Mouse (Mus musculus): ENCODE measurements at regions not wholly inside any gene's neighbourhood (a gene's known extent, or its start where the extent isn't known, plus 50 kb on each side); places are given as distances from the start of the nearest gene placed in this dataset.
A peak's percentile ranks its signal among the peaks of the same experiment; 100 is the strongest.

GRCm38 (mm10) chr12:107111908-107112770, 376.3 kb upstream of the 3110018I06Rik start:
- intact Hi-C loops (cut with DNase I): no loop called here
- peak; percentile 15 to 39 for DNase-seq (ENCODE audit: low spot score in 2 of 2)

- DNase-seq (ENCODE audit: low spot score in 2 of 2): no peak
- intact Hi-C loops (cut with DNase I): no loop called here
Observed at GRCm38 (mm10) chr12:107118364-107118763, 370.1 kb upstream of the 3110018I06Rik start.

- intact Hi-C loops (cut with DNase I): no loop called here
- no peak for DNase-seq (ENCODE audit: low spot score in 2 of 2)
Observed at GRCm38 (mm10) chr12:107119076-107119475, 369.4 kb upstream of the 3110018I06Rik start.

- DNase-seq (ENCODE audit: low spot score in 2 of 2): no peak
- intact Hi-C loops (cut with DNase I): no loop called here
Observed at GRCm38 (mm10) chr12:107120486-107121186, 367.8 kb upstream of the 3110018I06Rik start.

- DNase-seq (ENCODE audit: low spot score in 2 of 2): no peak
- intact Hi-C loops (cut with DNase I): no loop called here
Observed at GRCm38 (mm10) chr12:107121990-107122389, 366.4 kb upstream of the 3110018I06Rik start.

DNA sequence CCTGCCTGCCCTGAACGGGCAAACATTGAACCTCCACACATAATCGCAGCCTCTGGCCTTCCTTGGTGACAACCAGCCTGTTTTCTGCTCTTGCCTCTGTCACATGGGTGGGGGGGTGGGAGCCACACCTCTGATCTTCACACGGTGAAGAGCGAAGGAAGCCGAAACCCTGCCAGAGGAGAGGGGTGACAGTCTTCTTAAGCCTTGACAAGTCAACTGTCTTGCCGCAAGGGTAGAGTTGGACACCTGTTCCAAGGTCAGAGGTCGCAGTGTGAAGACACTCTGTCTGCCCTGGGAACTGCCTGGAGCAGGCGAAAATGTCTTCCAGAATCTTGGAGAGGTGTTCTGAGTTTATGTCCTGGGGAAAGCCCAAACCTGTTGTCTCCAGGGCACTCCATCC, 364.8 kb upstream of the 3110018I06Rik start:
- no peak for DNase-seq (ENCODE audit: low spot score in 2 of 2)
- intact Hi-C loops (cut with DNase I): no loop called here

- intact Hi-C loops (cut with DNase I): no loop called here
- no peak for DNase-seq (ENCODE audit: low spot score in 2 of 2)
Observed at GRCm38 (mm10) chr12:107124263-107124885, 364.1 kb upstream of the 3110018I06Rik start.

DNA sequence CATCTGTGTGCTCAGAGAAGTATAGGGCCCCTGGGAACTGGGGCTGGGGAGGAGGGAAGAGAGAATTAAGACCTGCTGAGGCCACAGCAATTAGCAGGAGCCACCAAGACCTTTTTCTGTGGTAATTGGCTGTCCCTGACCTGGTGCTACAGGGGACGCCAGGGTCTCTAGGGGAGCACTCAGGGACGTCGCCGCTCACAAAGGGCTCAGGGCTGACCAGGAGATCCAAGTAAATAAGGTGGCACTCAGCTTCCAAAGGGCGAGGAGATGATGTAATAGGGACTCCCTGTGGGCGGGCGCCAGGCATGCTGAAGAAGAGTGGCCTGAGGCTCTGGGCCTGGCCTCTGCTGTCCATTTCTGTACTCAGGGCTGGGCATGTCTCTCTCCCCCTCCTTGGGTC, 363.2 kb upstream of the 3110018I06Rik start:
- no peak for DNase-seq (ENCODE audit: low spot score in 2 of 2)
- intact Hi-C loops (cut with DNase I): no loop called here

DNA sequence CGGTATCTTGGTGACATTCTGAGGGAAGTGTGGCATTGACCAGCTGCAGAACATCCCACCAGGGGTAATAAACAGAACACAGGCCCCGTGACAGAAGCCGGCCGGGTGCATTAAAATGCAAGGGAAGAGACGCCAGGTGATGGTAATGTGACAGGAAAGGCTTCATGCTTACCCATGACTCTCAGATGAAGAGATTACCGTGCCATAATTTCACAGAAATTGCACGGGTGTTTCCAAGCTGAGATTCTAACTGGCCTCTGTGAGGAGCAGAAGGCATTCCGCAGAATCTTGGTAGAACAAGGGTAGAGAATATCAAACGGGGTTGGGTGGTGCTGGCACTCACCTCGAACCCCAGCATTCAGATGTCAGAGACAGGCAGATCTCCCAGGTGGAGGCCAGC, 362.4 kb upstream of the 3110018I06Rik start:
- DNase-seq (ENCODE audit: low spot score in 2 of 2): no peak
- intact Hi-C loops (cut with DNase I): no loop called here

- no peak for DNase-seq (ENCODE audit: low spot score in 2 of 2)
- intact Hi-C loops (cut with DNase I): no loop called here
Observed at GRCm38 (mm10) chr12:107127591-107127990, 360.8 kb upstream of the 3110018I06Rik start.

GRCm38 (mm10) chr12:107129232-107129631, 359.2 kb upstream of the 3110018I06Rik start:
- no peak for DNase-seq (ENCODE audit: low spot score in 2 of 2)
- intact Hi-C loops (cut with DNase I): no loop called here

- no peak for DNase-seq (ENCODE audit: low spot score in 2 of 2)
- intact Hi-C loops (cut with DNase I): no loop called here
Observed at GRCm38 (mm10) chr12:107131351-107131750, 357.1 kb upstream of the 3110018I06Rik start.

DNA sequence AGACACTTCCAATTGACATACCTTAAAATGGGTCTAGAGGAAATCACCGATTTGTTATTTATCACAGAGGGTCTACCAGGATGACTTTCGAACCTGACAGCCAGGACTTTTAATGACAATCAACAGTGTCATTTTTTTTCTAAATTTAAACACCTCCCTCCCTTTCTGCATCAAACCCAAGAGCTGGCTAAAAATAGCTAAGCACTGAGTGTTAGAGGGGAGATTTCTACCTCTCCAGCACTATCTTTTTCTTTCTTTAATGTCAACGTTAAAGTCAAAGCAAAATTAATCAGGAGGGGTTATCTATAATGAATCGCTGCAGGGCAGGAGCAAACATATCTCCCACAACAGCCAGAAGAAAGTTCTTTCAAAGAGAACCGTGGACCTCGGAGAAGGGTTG, 356.6 kb upstream of the 3110018I06Rik start:
- intact Hi-C loops (cut with DNase I): no loop called here

GRCm38 (mm10) chr12:107132501-107132900, 355.9 kb upstream of the 3110018I06Rik start:
- intact Hi-C loops (cut with DNase I): no loop called here
- DNase-seq (ENCODE audit: low spot score in 2 of 2): no peak

More for the DNA sequence above, 356.6 kb upstream of the 3110018I06Rik start:
- no peak for DNase-seq (ENCODE audit: low spot score in 2 of 2)

DNA sequence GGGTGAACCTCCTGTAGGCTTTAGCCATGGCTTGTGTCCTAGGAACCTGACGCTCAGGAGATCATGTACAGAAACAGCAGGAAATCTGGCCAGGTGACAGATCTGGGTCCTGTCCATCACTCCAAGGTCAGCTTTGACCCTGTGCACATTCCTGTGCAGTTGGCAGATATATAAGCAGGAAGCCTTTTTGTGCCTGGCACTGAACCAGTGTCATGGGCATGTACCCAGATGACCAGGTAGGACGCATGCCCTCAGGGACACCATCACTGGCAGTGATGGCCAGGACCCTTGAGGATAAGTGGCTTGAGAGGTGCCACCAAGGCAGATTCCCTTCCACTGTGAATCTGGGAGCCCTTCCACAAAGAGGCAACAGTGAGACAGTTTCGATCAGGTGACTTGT, 354.1 kb upstream of the 3110018I06Rik start:
- intact Hi-C loops (cut with DNase I): no loop called here
- no peak for DNase-seq (ENCODE audit: low spot score in 2 of 2)

- intact Hi-C loops (cut with DNase I): no loop called here
- no peak for DNase-seq (ENCODE audit: low spot score in 2 of 2)
Observed at GRCm38 (mm10) chr12:107138677-107139400, 349.6 kb upstream of the 3110018I06Rik start.

- DNase-seq (ENCODE audit: low spot score in 2 of 2): no peak
- intact Hi-C loops (cut with DNase I): no loop called here
Observed at GRCm38 (mm10) chr12:107140957-107141595, 347.4 kb upstream of the 3110018I06Rik start.

- DNase-seq (ENCODE audit: low spot score in 2 of 2): peak; percentile 43 to 65
- intact Hi-C loops (cut with DNase I): no loop called here
Observed at GRCm38 (mm10) chr12:107142226-107142625, 346.2 kb upstream of the 3110018I06Rik start.

GRCm38 (mm10) chr12:107146608-107147121, 341.8 kb upstream of the 3110018I06Rik start:
- intact Hi-C loops (cut with DNase I): no loop called here
- no peak for DNase-seq (ENCODE audit: low spot score in 2 of 2)

Data from left cerebral cortex, postnatal 14 days (tissue).